Mouse (Mus musculus) NIH3T3 (cell line): Measurements from ENCODE around the gene Mphosph10.

Experiments used
- DNase-seq: peaks from one replicate; pipeline ENCODE4 v3.0.0-alpha.2; 2012; ENCODE audit warnings: low read depth

Mphosph10 gene

DNA sequence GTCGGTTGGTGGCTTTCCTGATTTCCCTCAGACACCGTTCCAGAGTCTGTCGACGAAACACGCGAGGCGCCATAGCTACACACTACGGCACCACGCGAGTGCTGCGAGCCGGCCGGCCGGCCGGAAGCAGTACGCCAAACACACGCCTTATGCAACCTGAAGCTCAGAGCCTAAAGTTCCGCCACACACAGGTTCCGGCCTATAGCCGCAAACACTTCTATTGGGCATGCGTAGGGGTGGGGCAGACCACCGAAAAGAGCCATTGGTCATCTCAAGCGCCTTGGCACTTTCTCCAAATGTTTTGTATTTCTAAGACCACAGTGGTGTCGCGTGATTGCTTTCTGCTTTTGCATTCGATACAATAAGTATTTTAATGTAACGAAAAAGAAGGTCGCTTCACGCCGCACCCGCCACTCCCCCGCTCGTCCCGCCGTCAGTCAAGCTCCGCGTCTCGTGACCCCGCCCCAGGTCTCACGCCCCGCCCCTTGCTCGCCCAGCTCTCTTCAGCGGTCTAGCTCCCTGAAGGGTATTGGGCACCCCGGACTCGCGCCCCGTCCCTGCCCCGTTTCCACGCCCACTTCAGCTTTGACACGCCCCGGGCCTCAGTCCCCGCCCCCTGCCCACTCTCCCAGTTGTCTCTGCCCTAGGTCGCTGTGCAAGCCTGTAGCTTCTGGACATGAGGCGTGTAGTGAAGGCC is at the start of gene Mphosph10, which contains the start of gene Mcee:
Gene Mphosph10, minus strand, starts transcription at position 147 of the 697 bp plus-strand sequence.
Gene Mcee, plus strand, starts transcription at position 486 of the 697 bp plus-strand sequence.
- peak; percentile 98 for DNase-seq

DNA sequence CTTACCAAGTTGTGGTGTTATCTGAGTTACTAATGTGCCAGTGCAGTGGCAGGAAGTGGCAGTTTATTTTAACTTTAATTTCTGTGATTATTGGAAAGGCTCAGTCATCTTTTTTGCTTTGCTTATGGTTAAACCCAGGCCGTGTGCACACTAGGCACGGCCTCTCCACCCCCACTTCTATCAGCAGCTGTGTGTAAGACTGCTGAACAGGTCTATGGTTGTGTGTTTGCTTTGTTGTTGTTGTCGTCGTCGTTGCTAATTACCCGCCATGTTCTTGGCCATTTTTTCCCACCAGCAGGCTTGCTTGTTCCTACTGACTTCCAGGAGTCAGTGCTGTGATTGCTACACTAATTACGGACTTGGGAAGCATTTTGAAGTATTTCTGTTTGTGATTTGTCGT is 48.5 kb upstream of the Mphosph10 start:
- no peak for DNase-seq

- no peak for DNase-seq
Measured at GRCm38 (mm10) chr7:64439595-64440518, 47.8 kb upstream of the Mphosph10 start.

GRCm38 (mm10) chr7:64424861-64425260 is 32.8 kb upstream of the Mphosph10 start:
- no peak for DNase-seq

DNA sequence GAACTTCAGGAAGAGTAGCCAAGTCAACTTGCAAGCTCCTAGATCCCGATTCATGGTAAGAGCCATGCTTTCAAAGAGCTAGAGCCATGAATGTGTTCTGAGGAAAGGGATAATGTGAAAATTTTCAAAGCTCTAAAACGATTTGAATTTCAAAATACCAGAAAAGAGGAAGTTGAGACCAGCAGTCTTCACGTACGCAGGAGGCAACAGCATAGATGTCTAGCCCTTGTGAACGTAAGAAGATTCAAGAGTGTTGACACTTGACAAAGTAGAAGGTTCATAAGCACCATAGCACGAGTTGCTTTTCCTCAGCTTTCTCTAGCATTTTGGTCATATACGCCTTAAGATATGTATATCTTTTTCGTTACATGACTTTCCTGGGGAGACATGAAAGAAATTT is 11.9 kb upstream of the Mphosph10 start:
- no peak for DNase-seq

GRCm38 (mm10) chr7:64402452-64402851 is 10.4 kb upstream of the Mphosph10 start:
- DNase-seq = no peak

- DNase-seq = no peak
Measured at GRCm38 (mm10) chr7:64400725-64401124, 8.7 kb upstream of the Mphosph10 start.

DNA sequence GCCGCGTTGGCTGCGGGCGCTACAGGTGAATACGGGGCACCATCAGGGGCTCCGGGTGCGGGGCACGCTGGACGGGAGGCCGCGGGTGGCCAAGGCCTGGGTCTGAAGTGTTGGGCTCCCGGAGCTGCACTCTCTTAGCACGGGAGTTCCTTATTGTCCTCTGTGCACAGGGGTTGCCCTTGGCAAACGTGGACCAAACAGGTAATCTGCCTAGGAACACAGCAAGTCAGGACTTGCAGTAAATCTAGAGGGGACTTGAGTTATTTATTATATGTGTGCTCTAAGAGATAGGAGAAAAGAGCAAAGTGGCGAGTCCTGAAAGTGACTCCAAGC is 717 bp upstream of the Mphosph10 start:
- DNase-seq = no peak

DNA sequence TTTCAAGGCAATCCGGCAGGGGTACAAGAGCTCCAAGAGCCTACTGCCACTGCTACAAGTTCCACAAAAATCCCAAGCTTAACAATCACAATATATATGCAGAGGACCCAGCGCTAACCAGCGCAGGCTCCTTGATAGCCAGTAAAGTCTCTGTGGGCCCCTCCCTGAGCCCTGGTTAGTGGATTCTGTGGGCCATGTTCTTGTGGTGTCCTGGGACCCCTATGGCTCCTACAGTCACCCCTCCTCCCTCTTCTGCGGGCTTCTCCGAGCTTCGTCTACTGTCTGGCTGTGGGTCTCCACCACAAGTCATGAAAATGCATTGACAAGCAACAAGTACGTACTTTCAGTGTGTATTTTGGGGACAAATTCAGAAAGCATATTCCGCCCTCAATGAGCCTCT is 589 bp downstream of the Mphosph10 start:
- DNase-seq = peak; percentile 11

GRCm38 (mm10) chr7:64373830-64374562 is 18.1 kb downstream of the Mphosph10 start, which contains the start of gene Fan1:
Gene Fan1, minus strand, starts transcription at chr7:64374095.
- DNase-seq = peak; percentile 92

- DNase-seq = peak; percentile 25
Measured at GRCm38 (mm10) chr7:64373147-64373829, 18.8 kb downstream of the Mphosph10 start.

DNA sequence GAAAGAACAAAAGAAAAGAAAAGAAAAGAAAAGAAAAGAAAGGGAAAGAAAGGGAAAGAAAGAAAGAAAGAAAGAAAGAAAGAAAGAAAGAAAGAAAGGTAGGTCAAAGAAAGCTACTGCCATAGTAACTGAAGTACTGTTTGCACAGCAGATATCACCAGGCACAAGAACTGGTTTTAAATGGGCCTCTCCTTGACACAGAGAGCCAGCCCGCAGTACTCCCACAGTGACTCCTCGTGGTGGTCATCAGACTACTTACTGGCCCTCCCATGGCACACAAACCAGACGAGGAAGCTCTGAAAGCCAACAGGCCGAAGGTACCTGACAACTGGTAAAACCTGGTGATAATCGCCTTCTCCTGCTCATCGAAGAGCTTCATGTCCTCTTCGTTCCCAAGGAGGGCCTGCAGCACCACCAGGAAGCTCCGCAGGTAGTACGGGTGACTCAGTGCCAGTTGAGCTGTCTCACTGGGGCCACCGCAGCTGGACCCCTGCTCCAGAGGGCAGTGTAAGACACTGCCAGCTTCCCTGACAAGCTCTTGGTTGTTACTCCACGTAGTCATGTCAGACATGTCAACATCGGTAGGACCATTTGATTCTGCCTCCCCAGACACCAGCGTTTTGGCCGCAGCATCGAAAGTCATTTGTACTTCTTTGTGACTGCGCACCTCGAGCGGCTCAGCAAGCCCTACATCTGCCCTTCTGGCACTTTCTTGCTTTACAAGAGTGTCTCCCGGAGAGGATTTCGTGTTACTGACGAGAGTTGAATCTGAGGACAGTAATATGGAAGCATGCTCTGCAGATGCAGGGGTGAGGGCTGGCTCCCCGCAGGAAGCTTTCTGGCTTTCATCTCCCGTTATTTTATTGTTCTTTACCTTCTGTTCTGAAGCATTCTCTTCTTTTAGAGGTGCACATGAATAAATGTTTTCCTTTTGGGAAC is 19.9 kb downstream of the Mphosph10 start:
- DNase-seq = no peak

- DNase-seq = no peak
Measured at GRCm38 (mm10) chr7:64369841-64370240, 22.2 kb downstream of the Mphosph10 start.

- DNase-seq = no peak
Measured at GRCm38 (mm10) chr7:64365863-64366262, 26.2 kb downstream of the Mphosph10 start.

GRCm38 (mm10) chr7:64360586-64360945 is 31.5 kb downstream of the Mphosph10 start:
- DNase-seq = no peak

GRCm38 (mm10) chr7:64359943-64360585 is 32.0 kb downstream of the Mphosph10 start:
- no peak for DNase-seq

DNA sequence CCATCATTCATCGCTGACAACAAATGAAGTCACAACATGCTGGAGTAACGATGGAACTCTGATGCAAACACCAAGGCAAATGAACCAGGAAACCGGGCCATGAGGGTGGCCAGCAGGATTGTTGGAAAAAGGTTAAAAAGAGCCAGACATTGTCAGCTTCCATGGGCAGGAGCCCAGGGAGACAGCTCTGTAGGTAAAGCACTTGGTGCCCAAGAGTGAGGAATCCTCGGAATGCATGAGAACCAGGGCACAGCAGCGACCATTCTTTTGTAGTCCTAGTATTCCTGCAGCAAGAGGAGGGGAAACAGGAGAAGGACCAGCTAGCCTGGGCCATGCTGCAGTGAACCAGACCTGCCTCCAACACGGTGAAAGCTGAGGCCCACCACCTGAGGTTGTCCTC is 33.4 kb downstream of the Mphosph10 start:
- DNase-seq = no peak

GRCm38 (mm10) chr7:64357405-64357804 is 34.7 kb downstream of the Mphosph10 start:
- DNase-seq = no peak

- no peak for DNase-seq
Measured at GRCm38 (mm10) chr7:64356661-64357060, 35.4 kb downstream of the Mphosph10 start.

GRCm38 (mm10) chr7:64354206-64354605 is 37.9 kb downstream of the Mphosph10 start:
- no peak for DNase-seq
